Mouse (Mus musculus) adrenal gland, adult 18-20 months (tissue): ENCODE data around the gene 5430403G16Rik. TPM values are rescaled to one million over a fixed set of nuclear protein-coding genes. Genes with fewer than 3 reads are reported as not detected.
"Not testable (repeated sequence)": the region's sequence is repeated elsewhere in the genome, so short reads cannot be mapped to it uniquely, and the experiment has no call there.

Experiments used
- DNase-seq, 2 experiments: peaks; one replicate each; pipeline ENCODE4 v3.0.0; 2021 to 2022; ENCODE audit warnings: low spot score in 2 of 2
- long read RNA-seq, 2 experiments: library from polyadenylated mRNA; stranded (forward); transcript quantifications; one replicate each; pipeline ENCODE4 v2.0.0; 2021
- total RNA-seq, 2 experiments: library from RNA; stranded (reverse); gene quantifications; 1 replicate in 1 of 2; 2 replicates in 1 of 2; pipeline ENCODE4 v1.2.3; 2021

5430403G16Rik gene
- total RNA-seq: 1 to 10 TPM; 1.2 to 1.5 TPM
- long read RNA-seq, experiment 1, partial matches to known transcripts: 0 of 1 reads
- long read RNA-seq, experiment 1, other reads (novel, unspliced or antisense): 0 of 1 reads
- long read RNA-seq, experiment 2, partial matches to known transcripts: 0 of 4 reads
- long read RNA-seq, experiment 2, other reads (novel, unspliced or antisense): 2 of 4 reads

- DNase-seq: peak; percentile 54
These were observed at the start of gene 5430403G16Rik for GRCm38 (mm10) chr5:109690537-109691201. 5430403G16Rik (minus strand) TSS chr5:109691041.

GRCm38 (mm10) chr5:109717341-109717740 is 26.5 kb upstream of the 5430403G16Rik start:
- DNase-seq: not testable (repeated sequence)

- not testable (repeated sequence) for DNase-seq
These were observed 544 bp upstream of the 5430403G16Rik start for GRCm38 (mm10) chr5:109691205-109691965.

GRCm38 (mm10) chr5:109682921-109683320 is 7.9 kb downstream of the 5430403G16Rik start:
- no peak for DNase-seq

Other genes with a start within 250 kb of the 5430403G16Rik start
- gene Crlf2, start 132.0 kb downstream of the 5430403G16Rik start, total RNA-seq: 10 to 100 TPM; 36.6 to 38.6 TPM
- gene 4930522L14Rik, start 60.8 kb upstream of the 5430403G16Rik start, total RNA-seq: 1 to 10 TPM; 3.6 to 6.3 TPM
- 10 to 100 TPM in 1 of 2 experiments, 1 to 10 TPM in 1; 8.5 to 11.7 TPM for gene Gm15446, start 232.4 kb upstream of the 5430403G16Rik start, total RNA-seq